Mouse (Mus musculus): ENCODE measurements around the gene Gfap. TPM values are rescaled to one million over a fixed set of nuclear protein-coding genes. Genes with fewer than 3 reads are reported as not detected.

Gfap gene
- polyA plus RNA-seq (2021): 0.44 TPM

DNA sequence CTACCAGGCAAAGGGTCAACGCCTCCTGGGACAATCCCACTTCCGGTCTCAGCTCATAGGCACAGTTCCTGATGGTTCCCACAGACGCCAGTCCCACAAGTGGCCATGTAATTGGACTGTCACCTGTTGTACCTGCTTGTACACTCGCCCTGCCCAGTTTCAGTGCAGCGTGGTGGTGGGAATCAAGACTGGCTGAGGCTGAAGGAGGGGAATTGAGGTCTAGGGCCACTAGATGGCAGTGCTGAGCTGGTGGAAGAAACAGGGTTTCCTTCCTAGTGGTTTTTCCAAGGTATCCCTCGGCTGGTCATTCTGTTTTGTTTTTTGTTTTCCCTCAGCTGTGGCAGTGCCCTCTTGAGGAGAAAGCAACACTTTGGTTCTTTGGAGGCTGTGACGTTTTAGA is at the start of gene Gfap:
TSS of gene Gfap (minus strand) at position 150 of the 400 bp plus-strand sequence.
- ChIA-PET POLR2A (no interaction called here), CTCF (interaction anchor here (0.9 to 3.4 kb wide), 10 partner anchors 9 to 154 kb away, joined by 3 to 30 read pairs (median 4); partner anchors contain the start of gene Kif18b)
- TF ChIP-seq CTCF (IDR thresholded peaks at IDR 0.05): peak; percentile 94
- H3K27me3 ChIP-seq: no peaks in the 10 kb centered on the region
- peak; percentile 41 for ATAC-seq
- in situ Hi-C loops (cut with MboI; ENCODE audit: low pct_unique_long_range_greater_than_20kb): no loop called here
- no peak for DNase-seq (ENCODE audit: low read depth, low spot score)

DNA sequence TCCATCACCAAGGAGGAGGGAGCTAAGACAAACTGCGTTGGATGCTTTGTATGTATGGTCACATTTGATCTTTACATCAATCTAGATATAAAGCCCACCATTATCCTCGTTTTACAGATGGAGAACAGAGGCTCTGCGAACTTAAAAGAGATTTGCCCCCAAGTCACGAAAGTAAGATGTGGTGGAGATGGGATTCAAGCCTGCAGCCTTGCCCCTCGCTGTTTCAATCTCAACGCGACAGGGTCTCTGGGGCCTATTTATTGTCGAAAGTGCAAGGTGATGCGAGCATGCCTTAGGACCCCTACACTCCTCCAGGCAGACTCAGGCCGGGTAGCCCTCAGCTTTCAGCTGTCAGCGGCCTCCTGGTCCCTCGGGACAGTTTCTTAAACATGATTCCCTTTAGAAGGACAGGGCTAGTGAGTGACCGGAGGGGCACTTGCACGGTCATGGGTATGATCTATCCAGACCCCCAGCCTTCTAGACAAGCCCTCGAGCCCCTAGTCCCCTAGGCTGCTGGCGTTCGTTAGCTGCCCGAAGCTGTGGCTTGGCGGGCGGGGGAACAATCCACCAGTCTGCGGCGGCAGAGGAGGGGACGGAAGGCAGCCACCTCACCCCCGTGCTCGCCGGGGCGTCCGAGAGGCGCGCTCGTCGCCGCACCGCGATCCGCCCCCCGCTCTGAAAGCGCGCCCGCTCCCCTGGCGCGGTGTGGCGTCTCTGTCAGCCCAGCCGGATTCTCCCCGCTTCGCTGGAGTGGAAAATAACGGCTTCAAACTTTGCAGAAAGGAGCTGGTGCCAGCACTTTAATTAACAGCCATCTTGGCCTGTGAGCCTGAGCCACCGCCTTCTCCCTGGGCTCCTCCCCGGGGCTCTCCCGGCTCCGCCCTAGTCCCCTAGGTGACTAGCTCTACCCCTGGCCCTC is 47.6 kb upstream of the Gfap start:
- ATAC-seq (peak; percentile 40), DNase-seq (ENCODE audit: low read depth, low spot score) (peak; percentile 72)
- no peak for TF ChIP-seq CTCF (IDR thresholded peaks at IDR 0.05)
- H3K27me3 ChIP-seq: no peaks in the 10 kb centered on the region
- ChIA-PET CTCF (interaction anchor here (0.9 kb wide), 1 partner anchor 30 kb away, joined by 4 read pairs; no protein-coding TSS in a partner anchor), POLR2A (no interaction called here)
- in situ Hi-C loops (cut with MboI; ENCODE audit: low pct_unique_long_range_greater_than_20kb): no loop called here

DNA sequence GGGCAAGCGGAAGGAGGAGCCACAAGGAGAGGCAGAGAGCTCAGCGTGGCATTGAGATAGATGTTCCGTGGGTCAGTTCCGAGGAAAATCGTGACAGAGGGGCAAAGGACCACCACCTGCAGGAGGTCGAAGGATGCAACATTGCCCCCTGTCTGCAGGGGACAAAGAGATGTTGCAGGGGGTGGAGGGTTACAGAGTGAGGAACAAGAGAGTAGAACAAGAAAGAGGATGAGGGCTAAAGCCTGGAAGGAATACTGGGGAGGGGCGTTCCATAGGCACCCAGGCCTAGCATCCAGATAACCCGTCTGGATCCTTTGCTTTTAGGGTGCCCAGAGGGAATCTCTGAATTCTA is 46.3 kb upstream of the Gfap start:
- CTCF ChIA-PET: interaction anchor here (0.9 to 1.8 kb wide), 2 partner anchors 23 to 29 kb away, joined by 4 to 5 read pairs; no protein-coding TSS in a partner anchor
- no peaks in the 10 kb centered on the region for H3K27me3 ChIP-seq
- ATAC-seq: no peak
- no peak for TF ChIP-seq CTCF (IDR thresholded peaks at IDR 0.05)
- in situ Hi-C loops (cut with MboI; ENCODE audit: low pct_unique_long_range_greater_than_20kb): no loop called here
- DNase-seq (ENCODE audit: low read depth, low spot score): no peak
- POLR2A ChIA-PET: no interaction called here

GRCm38 (mm10) chr11:102946265-102946991 is 45.7 kb upstream of the Gfap start, which contains the start of gene C1ql1:
C1ql1 (minus strand) TSS chr11:102946688.
- in situ Hi-C loops (cut with MboI; ENCODE audit: low pct_unique_long_range_greater_than_20kb): no loop called here
- DNase-seq (ENCODE audit: low read depth, low spot score): peak; percentile 54
- CTCF ChIA-PET: interaction anchor here (1.8 kb wide), 1 partner anchor 23 kb away, joined by 5 read pairs; no protein-coding TSS in a partner anchor

GRCm38 (mm10) chr11:102945306-102946264 is 44.9 kb upstream of the Gfap start:
- CTCF ChIA-PET: interaction anchor here (1.2 to 1.8 kb wide), 3 partner anchors 10 to 47 kb away, joined by 3 to 5 read pairs (median 5); no protein-coding TSS in a partner anchor
- no peak for DNase-seq (ENCODE audit: low read depth, low spot score)
- POLR2A ChIA-PET: interaction anchor here (0.6 to 1.1 kb wide), 3 partner anchors 41 to 392 kb away, joined by 3 to 8 read pairs (median 4); no protein-coding TSS in a partner anchor
- H3K27me3 ChIP-seq: no peaks in the 10 kb centered on the region
- in situ Hi-C loops (cut with MboI; ENCODE audit: low pct_unique_long_range_greater_than_20kb): no loop called here
- TF ChIP-seq CTCF (IDR thresholded peaks at IDR 0.05): no peak
- ATAC-seq: peak; percentile 10

More at GRCm38 (mm10) chr11:102946265-102946991, 45.7 kb upstream of the Gfap start, which contains the start of gene C1ql1:
- no peak for TF ChIP-seq CTCF (IDR thresholded peaks at IDR 0.05)
- H3K27me3 ChIP-seq: no peaks in the 10 kb centered on the region
- peak; percentile 68 for ATAC-seq
- POLR2A ChIA-PET: interaction anchor here (0.6 kb wide), 1 partner anchor 393 kb away, joined by 8 read pairs; no protein-coding TSS in a partner anchor

GRCm38 (mm10) chr11:102941236-102941635 is 40.5 kb upstream of the Gfap start:
- ATAC-seq (no peak), DNase-seq (ENCODE audit: low read depth, low spot score) (no peak)
- CTCF ChIA-PET: interaction anchor here (1.4 kb wide), 1 partner anchor 41 kb away, joined by 4 read pairs; the partner anchor contains the start of gene Gfap
- no peak for TF ChIP-seq CTCF (IDR thresholded peaks at IDR 0.05)
- in situ Hi-C loops (cut with MboI; ENCODE audit: low pct_unique_long_range_greater_than_20kb): no loop called here
- H3K27me3 ChIP-seq: no peaks in the 10 kb centered on the region
- POLR2A ChIA-PET: no interaction called here

- no peak for ATAC-seq
- DNase-seq (ENCODE audit: low read depth, low spot score): no peak
These were observed 38.4 kb upstream of the Gfap start for GRCm38 (mm10) chr11:102939024-102939675.

GRCm38 (mm10) chr11:102937529-102938182 is 36.9 kb upstream of the Gfap start:
- no peaks in the 10 kb centered on the region for H3K27me3 ChIP-seq
- ChIA-PET CTCF (interaction anchor here (3.5 kb wide), 1 partner anchor 13 kb away, joined by 16 read pairs; the partner anchor contains the start of gene Kif18b), POLR2A (no interaction called here)
- ATAC-seq (no peak), DNase-seq (ENCODE audit: low read depth, low spot score) (no peak)
- in situ Hi-C loops (cut with MboI; ENCODE audit: low pct_unique_long_range_greater_than_20kb): no loop called here
- no peak for TF ChIP-seq CTCF (IDR thresholded peaks at IDR 0.05)

More at GRCm38 (mm10) chr11:102939024-102939675, 38.4 kb upstream of the Gfap start:
- ChIA-PET CTCF (no interaction called here), POLR2A (interaction anchor here (0.7 kb wide), 1 partner anchor 26 kb away, joined by 3 read pairs; no protein-coding TSS in a partner anchor)
- no peak for TF ChIP-seq CTCF (IDR thresholded peaks at IDR 0.05)
- in situ Hi-C loops (cut with MboI; ENCODE audit: low pct_unique_long_range_greater_than_20kb): no loop called here
- no peaks in the 10 kb centered on the region for H3K27me3 ChIP-seq

Measured in Patski (cell line).